Mouse (Mus musculus): ENCODE data around the gene Tmed9. TPM values are rescaled to one million over a fixed set of nuclear protein-coding genes. Genes with fewer than 3 reads are reported as not detected.

Tmed9 gene
- 50.0 and 50.8 TPM in 2 replicates for polyA plus RNA-seq (2014; fragmentation: Nextera tagmentation; extraction: Ambion mirVana)

DNA sequence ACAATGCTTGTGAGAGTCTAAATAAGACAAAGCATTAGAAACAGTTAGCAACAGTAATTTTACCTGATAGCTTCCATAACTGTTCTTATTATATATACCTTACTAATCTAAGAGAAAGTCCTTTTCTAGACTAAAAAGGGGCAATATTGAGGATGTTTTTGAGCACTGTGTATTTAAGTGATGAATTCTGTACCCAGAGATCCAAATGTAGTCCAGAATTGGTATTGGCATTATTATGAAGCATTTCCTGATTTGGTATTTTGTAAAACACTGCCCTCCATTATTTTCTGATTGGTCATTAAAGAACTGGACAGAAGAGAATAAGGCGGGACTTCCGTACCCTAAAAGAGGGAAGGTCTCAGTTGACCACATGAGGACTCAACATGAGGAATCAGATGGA is at the start of gene Tmed9:
Tmed9 (plus strand) TSS at position 301 of the 400 bp plus-strand sequence.
- DNase-seq (ENCODE audit: low spot score, missing footprints) (peak; percentile 33), ATAC-seq (ENCODE audit: low FRiP score) (no peak)
- no peak within 1 kb of the TSS for H3K4me3 ChIP-seq (ENCODE audit: low read depth, low read length)
- H3K4me2 ChIP-seq, result no peak within 1 kb of the TSS
- H3K4me1 ChIP-seq (ENCODE audit: control insufficient read depth, insufficient read depth, low read length), result peaks cover 11% of the 10 kb centered on the region
- H3K36me3 ChIP-seq (ENCODE audit: control insufficient read depth, insufficient read depth, low read length), result no peaks in the 10 kb centered on the region
- WGBS, result 94% methylated on average over 2 of the region's 2 CpGs
- no peak within 1 kb of the TSS for H3K9ac ChIP-seq (ENCODE audit: low read length)
- H3K27ac ChIP-seq (ENCODE audit: low read depth, low read length), result no peak within 1 kb of the TSS
- no peaks in the 10 kb centered on the region for H3K27me3 ChIP-seq (ENCODE audit: control insufficient read depth, insufficient read depth, low read length)
- no peaks in the 10 kb centered on the region for H3K9me3 ChIP-seq (ENCODE audit: control insufficient read depth, low read length)

DNA sequence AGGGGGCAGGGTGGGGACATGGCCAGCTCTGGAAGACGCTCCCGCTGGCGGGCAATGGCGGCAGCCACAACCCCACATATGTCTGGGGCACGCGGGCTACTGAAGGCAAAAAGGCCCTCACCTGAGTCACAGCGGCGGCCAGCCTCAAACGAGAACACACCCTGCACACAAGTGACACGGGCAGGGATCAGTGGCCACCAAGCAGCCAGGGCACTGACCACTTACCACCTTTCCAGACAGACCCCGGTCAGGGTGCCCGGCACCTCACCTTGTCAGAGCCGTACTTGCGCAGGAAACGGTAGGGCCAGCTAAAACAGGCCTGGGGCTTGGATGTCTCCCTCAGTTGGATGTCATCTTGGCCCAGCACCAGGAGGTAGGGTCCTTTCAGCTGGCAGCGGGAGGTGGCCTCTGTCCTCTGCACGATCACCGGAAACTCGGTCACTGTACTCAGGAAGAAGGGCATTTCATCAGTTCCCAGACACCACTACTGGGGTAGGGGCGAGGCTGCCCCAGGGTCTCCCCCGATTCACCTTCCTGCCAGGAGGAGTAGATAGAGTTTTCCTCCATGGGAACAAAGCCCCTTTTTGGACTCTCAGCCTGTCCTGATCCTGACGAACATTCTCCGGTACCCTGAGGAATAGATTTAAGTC is 49.5 kb upstream of the Tmed9 start:
- Histone ChIP-seq H3K4me3 (ENCODE audit: low read depth, low read length) (no peak overlapping the region), H3K27me3 (ENCODE audit: control insufficient read depth, insufficient read depth, low read length) (no peaks in the 10 kb centered on the region), H3K9me3 (ENCODE audit: control insufficient read depth, low read length) (no peaks in the 10 kb centered on the region), H3K9ac (ENCODE audit: low read length) (no peak overlapping the region), H3K4me2 (no peak overlapping the region), H3K36me3 (ENCODE audit: control insufficient read depth, insufficient read depth, low read length) (no peaks in the 10 kb centered on the region), H3K27ac (ENCODE audit: low read depth, low read length) (no peak overlapping the region; the same call in 1 of the 2 replicates), H3K4me1 (ENCODE audit: control insufficient read depth, insufficient read depth, low read length) (no peaks in the 10 kb centered on the region)
- DNase-seq (ENCODE audit: low spot score, missing footprints) (no peak), ATAC-seq (ENCODE audit: low FRiP score) (no peak)
- 90% methylated on average over 23 of the region's 23 CpGs for WGBS

DNA sequence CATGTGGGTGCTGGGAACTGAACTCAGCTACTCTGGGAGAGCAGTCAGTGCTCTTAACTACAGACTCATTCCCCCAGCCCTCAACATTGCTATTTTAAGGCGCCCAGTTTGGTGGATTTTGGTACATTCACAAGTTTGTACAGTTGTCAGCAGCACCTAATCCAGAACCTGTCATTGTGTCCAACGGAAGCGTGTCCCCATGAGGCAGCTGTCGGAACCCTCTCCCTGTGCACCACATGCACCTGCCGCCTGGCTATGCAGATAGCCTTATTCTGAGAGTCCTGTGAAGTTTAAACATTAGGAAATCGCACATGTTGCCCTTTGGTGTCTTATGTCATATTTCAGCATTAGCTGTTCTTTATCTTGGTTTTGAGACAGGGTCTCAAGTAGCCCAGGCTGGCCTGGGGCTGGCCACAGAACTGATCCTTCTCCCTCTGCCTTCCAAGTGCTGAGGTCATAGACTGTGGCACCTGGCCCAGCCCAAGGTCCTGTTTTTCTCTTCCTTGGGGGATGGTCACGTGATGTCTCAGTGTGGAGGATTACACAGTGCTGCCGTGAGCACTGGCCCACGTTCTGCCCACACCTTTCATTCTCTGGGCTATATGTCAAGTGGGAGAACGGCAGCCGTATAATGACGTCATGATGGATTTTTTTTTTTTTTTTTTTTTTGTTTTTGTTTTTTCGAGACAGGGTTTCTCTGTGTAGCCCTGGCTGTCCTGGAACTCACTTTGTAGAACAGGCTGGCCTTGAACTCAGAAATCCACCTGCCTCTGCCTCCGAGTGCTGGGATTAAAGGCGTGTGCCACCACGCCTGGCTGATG is 47.6 kb upstream of the Tmed9 start:
- no peaks in the 10 kb centered on the region for H3K27me3 ChIP-seq (ENCODE audit: control insufficient read depth, insufficient read depth, low read length)
- H3K9me3 ChIP-seq (ENCODE audit: control insufficient read depth, low read length), result no peaks in the 10 kb centered on the region
- no peak overlapping the region for H3K4me2 ChIP-seq
- H3K4me1 ChIP-seq (ENCODE audit: control insufficient read depth, insufficient read depth, low read length), result no peaks in the 10 kb centered on the region
- no peak for DNase-seq (ENCODE audit: low spot score, missing footprints)
- no peak overlapping the region for H3K27ac ChIP-seq (ENCODE audit: low read depth, low read length)
- no peak overlapping the region for H3K4me3 ChIP-seq (ENCODE audit: low read depth, low read length)
- H3K36me3 ChIP-seq (ENCODE audit: control insufficient read depth, insufficient read depth, low read length), result peaks cover 10% of the 10 kb centered on the region
- H3K9ac ChIP-seq (ENCODE audit: low read length), result no peak overlapping the region
- 84% methylated on average over 15 of the region's 16 CpGs for WGBS
- no peak for ATAC-seq (ENCODE audit: low FRiP score)

DNA sequence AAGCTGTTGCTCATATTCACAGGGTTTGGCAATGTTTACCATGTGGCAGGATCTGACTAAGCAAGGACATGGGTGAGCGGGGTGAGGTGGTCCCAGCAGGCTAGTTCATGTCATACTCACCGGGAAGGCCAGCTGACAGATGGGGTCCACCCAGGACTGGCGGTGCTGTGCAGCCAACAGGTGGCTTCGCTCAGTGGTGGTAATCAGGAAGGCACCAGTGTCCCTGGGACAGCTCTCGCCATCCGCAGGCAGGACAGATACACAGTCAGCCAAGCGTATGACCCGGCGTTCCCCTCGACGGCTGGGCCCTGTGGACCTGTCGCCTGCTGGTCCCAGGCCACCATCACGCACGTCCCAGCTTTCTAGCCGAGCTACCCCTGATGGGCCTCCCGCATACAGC is 46.3 kb upstream of the Tmed9 start:
- ATAC-seq (ENCODE audit: low FRiP score) (no peak), DNase-seq (ENCODE audit: low spot score, missing footprints) (no peak)
- no peak overlapping the region for H3K4me2 ChIP-seq
- H3K27ac ChIP-seq (ENCODE audit: low read depth, low read length), result no peak overlapping the region
- no peak overlapping the region for H3K9ac ChIP-seq (ENCODE audit: low read length)
- H3K9me3 ChIP-seq (ENCODE audit: control insufficient read depth, low read length), result no peaks in the 10 kb centered on the region
- peaks cover 20% of the 10 kb centered on the region for H3K36me3 ChIP-seq (ENCODE audit: control insufficient read depth, insufficient read depth, low read length)
- 88% methylated on average over 16 of the region's 16 CpGs for WGBS
- H3K27me3 ChIP-seq (ENCODE audit: control insufficient read depth, insufficient read depth, low read length), result no peaks in the 10 kb centered on the region
- no peak overlapping the region for H3K4me3 ChIP-seq (ENCODE audit: low read depth, low read length)
- H3K4me1 ChIP-seq (ENCODE audit: control insufficient read depth, insufficient read depth, low read length), result no peaks in the 10 kb centered on the region

DNA sequence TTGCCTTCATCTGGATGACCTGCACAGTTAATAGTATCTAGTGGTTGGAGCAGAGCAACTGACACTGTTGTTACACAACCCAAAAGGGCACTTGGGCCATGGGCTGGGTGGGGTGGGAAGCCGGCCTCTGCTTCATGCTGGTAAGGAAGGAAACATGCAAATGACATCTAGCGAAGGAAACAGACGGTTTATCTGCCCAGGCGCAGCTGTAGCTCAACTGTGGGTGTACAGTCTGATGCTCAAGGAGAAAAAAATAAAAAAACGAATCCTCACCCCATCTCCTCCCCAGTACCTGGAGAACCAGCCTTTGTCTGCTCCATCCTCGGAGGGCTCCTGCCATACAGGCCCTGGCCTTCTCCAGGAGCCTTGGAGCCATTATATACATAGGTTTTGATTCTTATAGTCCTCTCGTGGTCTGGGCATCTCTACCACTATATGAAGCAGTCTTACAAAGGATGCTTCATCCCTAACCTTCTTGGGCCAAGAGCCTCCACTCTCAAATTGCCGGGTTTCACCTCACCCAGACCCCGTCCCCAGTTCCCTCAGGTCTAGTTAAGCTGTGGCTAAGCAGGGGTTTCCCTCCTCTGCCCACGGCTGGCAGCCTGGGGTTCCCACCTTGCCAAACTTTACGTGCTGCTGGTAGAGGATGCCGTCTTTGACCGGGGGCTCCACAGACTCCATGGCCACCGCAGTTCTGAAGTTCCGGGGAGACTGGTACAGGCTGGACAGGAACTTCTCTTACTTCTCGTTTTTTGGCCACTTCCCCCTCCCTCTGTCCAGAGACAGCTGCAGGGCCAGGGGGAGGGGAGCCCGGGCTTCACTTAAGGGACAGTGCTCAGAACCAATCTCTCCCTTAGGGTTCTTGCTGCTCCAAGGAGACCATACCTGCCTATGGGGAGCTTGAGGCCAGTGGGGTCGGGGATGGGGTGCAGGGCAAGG is 45.4 kb upstream of the Tmed9 start:
- WGBS, result 84% methylated on average over 18 of the region's 18 CpGs
- no peak for ATAC-seq (ENCODE audit: low FRiP score)

DNA sequence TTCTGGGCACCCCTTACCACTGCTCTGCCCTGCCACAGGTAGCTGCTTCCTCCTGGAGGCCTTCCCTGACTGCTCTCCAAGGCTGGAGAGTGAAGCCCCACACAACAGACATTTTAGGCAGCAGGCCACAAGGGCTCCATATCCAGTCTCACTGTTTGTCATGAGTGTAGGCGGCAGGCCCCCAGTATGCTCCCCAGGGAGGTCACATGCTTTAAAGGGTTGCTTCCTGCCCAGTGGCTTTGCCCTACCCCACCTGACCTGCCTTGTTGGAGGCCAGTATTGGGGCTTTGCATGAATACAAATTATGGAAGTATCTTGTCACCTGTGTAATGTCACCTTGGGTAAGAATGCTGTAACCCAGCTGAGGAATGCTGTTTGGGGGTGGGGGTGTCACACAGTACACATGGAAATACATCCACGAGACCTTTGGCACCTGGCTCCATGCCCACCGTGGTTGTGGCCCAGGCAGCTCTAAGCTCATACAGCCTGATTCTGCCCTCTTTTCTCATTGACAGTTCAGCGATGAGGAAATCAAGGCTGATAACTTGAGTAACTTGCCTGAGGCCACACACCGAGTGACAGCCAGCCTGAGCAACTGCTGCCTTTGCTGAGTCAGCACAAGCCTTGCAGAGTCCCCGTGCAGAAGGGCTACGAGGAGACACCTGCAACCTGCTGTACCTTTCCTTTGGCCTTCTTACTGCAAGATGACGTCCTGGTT is 44.2 kb upstream of the Tmed9 start, which contains the start of gene Dok3:
Dok3 (minus strand) TSS at position 99 of the 718 bp plus-strand sequence.
- ATAC-seq (ENCODE audit: low FRiP score) (no peak), DNase-seq (ENCODE audit: low spot score, missing footprints) (no peak)
- no peaks in the 10 kb centered on the region for H3K4me1 ChIP-seq (ENCODE audit: control insufficient read depth, insufficient read depth, low read length)
- no peak within 1 kb of the TSS for H3K27ac ChIP-seq (ENCODE audit: low read depth, low read length)
- no peaks in the 10 kb centered on the region for H3K9me3 ChIP-seq (ENCODE audit: control insufficient read depth, low read length)
- WGBS, result 89% methylated on average over 8 of the region's 8 CpGs
- H3K4me3 ChIP-seq (ENCODE audit: low read depth, low read length), result no peak within 1 kb of the TSS
- H3K36me3 ChIP-seq (ENCODE audit: control insufficient read depth, insufficient read depth, low read length), result peaks cover 29% of the 10 kb centered on the region
- H3K4me2 ChIP-seq, result no peak within 1 kb of the TSS
- H3K9ac ChIP-seq (ENCODE audit: low read length), result no peak within 1 kb of the TSS
- H3K27me3 ChIP-seq (ENCODE audit: control insufficient read depth, insufficient read depth, low read length), result no peaks in the 10 kb centered on the region

More for the DNA sequence above, 45.4 kb upstream of the Tmed9 start:
- H3K9me3 ChIP-seq (ENCODE audit: control insufficient read depth, low read length), result no peaks in the 10 kb centered on the region
- DNase-seq (ENCODE audit: low spot score, missing footprints), result no peak
- no peak overlapping the region for H3K4me3 ChIP-seq (ENCODE audit: low read depth, low read length)
- no peak overlapping the region for H3K4me2 ChIP-seq
- H3K27ac ChIP-seq (ENCODE audit: low read depth, low read length), result no peak overlapping the region
- no peak overlapping the region for H3K9ac ChIP-seq (ENCODE audit: low read length)
- H3K27me3 ChIP-seq (ENCODE audit: control insufficient read depth, insufficient read depth, low read length), result no peaks in the 10 kb centered on the region
- H3K4me1 ChIP-seq (ENCODE audit: control insufficient read depth, insufficient read depth, low read length), result no peaks in the 10 kb centered on the region
- H3K36me3 ChIP-seq (ENCODE audit: control insufficient read depth, insufficient read depth, low read length), result peaks cover 22% of the 10 kb centered on the region

DNA sequence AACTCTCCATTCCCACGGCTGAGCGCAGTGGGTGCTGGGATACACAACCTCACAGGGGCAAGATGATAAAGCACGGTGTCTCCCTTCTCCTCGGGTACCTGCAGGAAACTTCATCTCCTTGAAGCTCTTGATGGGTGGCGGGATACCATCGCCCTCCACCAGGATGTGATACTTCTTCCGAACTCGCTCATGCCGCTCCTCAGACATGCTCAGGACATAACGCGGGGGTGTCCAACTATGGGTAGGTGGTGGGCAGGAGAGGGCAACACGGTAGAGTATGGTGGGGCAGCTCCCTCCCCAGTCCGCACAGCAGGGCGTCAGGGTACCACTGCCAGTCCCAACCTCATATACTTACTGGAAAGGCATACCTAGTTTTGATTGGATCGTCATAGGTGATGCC is 38.3 kb upstream of the Tmed9 start:
- Histone ChIP-seq H3K27ac (ENCODE audit: low read depth, low read length) (no peak overlapping the region), H3K27me3 (ENCODE audit: control insufficient read depth, insufficient read depth, low read length) (no peaks in the 10 kb centered on the region), H3K36me3 (ENCODE audit: control insufficient read depth, insufficient read depth, low read length) (peaks cover 32% of the 10 kb centered on the region), H3K4me3 (ENCODE audit: low read depth, low read length) (peak overlapping the region; percentile 94; the same call in 1 of the 2 replicates), H3K9ac (ENCODE audit: low read length) (no peak overlapping the region), H3K9me3 (ENCODE audit: control insufficient read depth, low read length) (no peaks in the 10 kb centered on the region), H3K4me1 (ENCODE audit: control insufficient read depth, insufficient read depth, low read length) (peaks cover 6% of the 10 kb centered on the region), H3K4me2 (peak overlapping the region; percentile 97)
- WGBS, result 93% methylated on average over 15 of the region's 15 CpGs
- DNase-seq (ENCODE audit: low spot score, missing footprints), result no peak
- ATAC-seq (ENCODE audit: low FRiP score), result no peak

DNA sequence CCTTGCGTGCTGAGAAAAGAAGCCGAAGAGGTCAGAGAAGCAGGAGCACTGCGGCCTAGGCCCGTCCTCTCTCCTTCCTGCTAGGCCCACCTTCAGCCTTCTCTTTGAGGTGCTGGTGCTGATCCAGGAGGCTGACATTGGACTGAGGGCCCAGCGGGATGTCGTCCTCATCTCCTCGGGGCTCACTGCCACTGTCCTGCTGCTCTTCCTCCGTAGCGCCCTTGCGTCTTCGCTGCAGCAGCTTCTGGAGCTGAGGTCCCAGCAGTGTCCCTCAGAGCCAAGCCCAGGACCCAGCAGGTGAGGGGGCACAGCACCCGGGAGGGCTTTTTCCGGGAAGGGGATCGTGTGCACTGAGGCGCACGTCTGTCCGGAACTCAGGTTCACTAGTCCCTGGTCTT is 37.7 kb upstream of the Tmed9 start:
- ATAC-seq (ENCODE audit: low FRiP score), result no peak; the same call in 1 of the 2 replicates
- Histone ChIP-seq H3K36me3 (ENCODE audit: control insufficient read depth, insufficient read depth, low read length) (peaks cover 26% of the 10 kb centered on the region), H3K4me3 (ENCODE audit: low read depth, low read length) (peak overlapping the region; percentile 94), H3K4me2 (peak overlapping the region; percentile 97), H3K27ac (ENCODE audit: low read depth, low read length) (no peak overlapping the region), H3K9me3 (ENCODE audit: control insufficient read depth, low read length) (no peaks in the 10 kb centered on the region), H3K4me1 (ENCODE audit: control insufficient read depth, insufficient read depth, low read length) (peaks cover 6% of the 10 kb centered on the region), H3K9ac (ENCODE audit: low read length) (peak overlapping the region; percentile 84), H3K27me3 (ENCODE audit: control insufficient read depth, insufficient read depth, low read length) (no peaks in the 10 kb centered on the region)
- no peak for DNase-seq (ENCODE audit: low spot score, missing footprints)
- 22% methylated on average over 17 of the region's 17 CpGs for WGBS

Data from midbrain, embryonic 11.5 days (tissue).